In genomic region chr5:36923826-36924700, GRCm38 (mm10) we compare ENCODE assay signal across 14 mouse cellular contexts. TPM values are rescaled to one million over a fixed set of nuclear protein-coding genes. Genes with fewer than 3 reads are reported as not detected.
DNase-seq lines count a peak whose midpoint lies in the region; ATAC-seq lines count a peak whose summit lies in the region.
"Had no signal": no experiment of that assay in that cellular context is flagged by ENCODE, and none has a peak within 500 bp of the region (broad histone marks: within the 10 kb centered on the region; RNA-seq: fewer than 3 reads in every experiment).

No protein-coding gene starts in this region.

- no peak overlapping the region for H3K4me3 ChIP-seq in forebrain, embryonic 13.5 days
- H3K4me3 ChIP-seq in forebrain, embryonic 11.5 days (ENCODE audit: low read depth, low read length) = no peak overlapping the region
- H3K4me3 ChIP-seq: limb, embryonic 13.5 days had no signal

- peaks cover 9% of the 10 kb centered on the region for H3K4me1 ChIP-seq in forebrain, embryonic 13.5 days
- H3K4me1 ChIP-seq in forebrain, embryonic 11.5 days (replicated peaks; ENCODE audit: control insufficient read depth, insufficient read depth, low read length) = no peaks in the 10 kb centered on the region

- 50% methylated on average over 11 of the region's 11 CpGs for WGBS in forebrain, embryonic 13.5 days
- 55% methylated on average over 11 of the region's 11 CpGs for WGBS in forebrain, embryonic 11.5 days

- H3K4me2 ChIP-seq in forebrain, embryonic 13.5 days = no peak overlapping the region
- H3K4me2 ChIP-seq in forebrain, embryonic 11.5 days (ENCODE audit: low read depth, low read length, severe bottlenecking) = no peak overlapping the region
- H3K4me2 ChIP-seq: limb, embryonic 13.5 days; lung, embryonic 14.5 days had no signal

- no peaks in the 10 kb centered on the region for H3K36me3 ChIP-seq in forebrain, embryonic 13.5 days (ENCODE audit: poor library complexity, severe bottlenecking)
- H3K36me3 ChIP-seq in forebrain, embryonic 11.5 days (ENCODE audit: control insufficient read depth, insufficient read depth, low read length) = no peaks in the 10 kb centered on the region
- H3K36me3 ChIP-seq: limb, embryonic 13.5 days had no signal

- no peak overlapping the region for H3K9ac ChIP-seq in forebrain, embryonic 13.5 days
- no peak overlapping the region for H3K9ac ChIP-seq in forebrain, embryonic 11.5 days (ENCODE audit: low read length)
- H3K9ac ChIP-seq: limb, embryonic 13.5 days; lung, embryonic 14.5 days had no signal

- peak; percentile 19; the same call in 1 of the 2 replicates for ATAC-seq in forebrain, embryonic 13.5 days
- no peak for ATAC-seq in forebrain, embryonic 11.5 days (replicated peaks; ENCODE audit: low FRiP score)

- H3K9me3 ChIP-seq in forebrain, embryonic 13.5 days (replicated peaks) = no peaks in the 10 kb centered on the region
- no peaks in the 10 kb centered on the region for H3K9me3 ChIP-seq in forebrain, embryonic 11.5 days (ENCODE audit: control insufficient read depth, low read length)
- H3K9me3 ChIP-seq: limb, embryonic 13.5 days had no signal

- no peak for DNase-seq in forebrain, embryonic 11.5 days (ENCODE audit: low spot score)
- DNase-seq in left cerebral cortex, postnatal 25 days (ENCODE audit: low spot score in 2 of 2) = peak; percentile 54 to 81
- DNase-seq in left cerebral cortex, adult 11 months (ENCODE audit: low spot score) = no peak
- DNase-seq in heart, adult 18-20 months = peak; percentile 48 to 63
- DNase-seq in heart, postnatal 14 days = peak; percentile 14 to 45
- no peak for DNase-seq in adrenal gland, adult (ENCODE audit: inconsistent age in 2 of 2, low spot score in 1 of 2)
- no peak for DNase-seq in thymus, adult 18-20 months
- DNase-seq: cerebellum, adult 11-12 months; kidney, postnatal 36 days; lung, embryonic 14.5 days had no signal

- intact Hi-C loops in left cerebral cortex, postnatal 25 days (cut with DNase I) = no loop called here
- intact Hi-C loops in heart, postnatal 14 days (cut with DNase I) = no loop called here

- H3K27me3 ChIP-seq in forebrain, embryonic 13.5 days = no peaks in the 10 kb centered on the region
- no peaks in the 10 kb centered on the region for H3K27me3 ChIP-seq in forebrain, embryonic 11.5 days (ENCODE audit: control insufficient read depth, insufficient read depth, low read length)

- H3K27ac ChIP-seq in forebrain, embryonic 13.5 days = no peak overlapping the region
- H3K27ac ChIP-seq in forebrain, embryonic 11.5 days (ENCODE audit: low read depth, low read length) = no peak overlapping the region
- H3K27ac ChIP-seq: limb, embryonic 13.5 days had no signal

RNA-seq across cellular contexts. Expression of gene Ppp2r2c, which starts 55.8 kb away (rescaled TPM):
- polyA plus RNA-seq in forebrain, embryonic 13.5 days (2015; fragmentation: Nextera tagmentation; extraction: Ambion mirVana) = 8.8 and 9.0 TPM in 2 replicates
- 1.0 and 1.4 TPM in 2 replicates for polyA plus RNA-seq in forebrain, embryonic 11.5 days (2014; fragmentation: Nextera tagmentation; extraction: Ambion mirVana)
- total RNA-seq in left cerebral cortex, postnatal 25 days (2021) = 100 to 1,000 TPM; 500 to 508 TPM
- total RNA-seq in heart, adult 18-20 months (2021) = 1 to 10 TPM; 4.7 to 4.9 TPM
- total RNA-seq in heart, postnatal 14 days (2021) = under 1 TPM; 0.10 to 0.12 TPM
- total RNA-seq: MEL had no signal
- polyA plus RNA-seq: thymus, postnatal 0 days had no signal

Comparison
In these comparisons a context has a peak if more than half of its experiments do, and no peak if none do; other contexts are left out.
1. DNase-seq: peak in left cerebral cortex, postnatal 25 days (2 of 2), heart, adult 18-20 months (2 of 2) and heart, postnatal 14 days (2 of 2); none in forebrain, embryonic 11.5 days (single experiment), left cerebral cortex, adult 11 months (single experiment), adrenal gland, adult (0 of 2) and thymus, adult 18-20 months (0 of 2).
2. RNA of gene Ppp2r2c, which starts 55.8 kb away (total RNA-seq): 500 to 508 TPM in left cerebral cortex, postnatal 25 days; 4.7 to 4.9 TPM in heart, adult 18-20 months and 0.10 to 0.12 TPM in heart, postnatal 14 days; every median in the first group is over 10 times any median in the second.